In the genomic region with DNA sequence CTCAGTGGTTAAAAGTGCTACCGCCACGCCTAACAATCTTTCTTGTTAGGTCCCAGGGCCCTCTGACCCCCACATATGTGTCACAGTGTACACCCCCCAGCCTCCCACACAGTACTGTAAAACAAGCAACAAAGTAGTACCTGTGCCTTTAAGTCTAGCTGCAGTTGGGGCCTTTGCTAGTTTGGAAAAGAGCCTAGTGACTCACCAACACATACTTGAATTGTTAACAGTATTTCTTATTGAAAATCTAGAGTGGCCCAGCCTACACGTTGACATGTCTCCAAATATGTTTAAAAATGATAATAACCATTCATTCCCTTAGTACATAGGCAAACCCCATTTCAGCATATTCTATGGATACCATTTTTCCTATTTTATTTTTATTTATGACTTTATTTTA, we compare ENCODE assay signal across 19 mouse cellular contexts. TPM values are rescaled to one million over a fixed set of nuclear protein-coding genes. Genes with fewer than 3 reads are reported as not detected.
"Had no signal": no experiment of that assay in that cellular context is flagged by ENCODE, and none has a peak within 500 bp of the region (broad histone marks: within the 10 kb centered on the region; RNA-seq: fewer than 3 reads in every experiment).

No protein-coding gene starts in this region.

- H3K4me3 ChIP-seq: liver, embryonic 13.5 days; liver, embryonic 15.5 days; megakaryocyte, embryonic 14.5 days; midbrain, embryonic 12.5 days; neural tube, embryonic 12.5 days had no signal

- H3K9ac ChIP-seq: liver, embryonic 13.5 days; liver, embryonic 15.5 days; liver, postnatal 0 days; lung, embryonic 14.5 days; midbrain, embryonic 12.5 days; neural tube, embryonic 12.5 days had no signal

- H3K27me3 ChIP-seq: liver, embryonic 13.5 days; liver, embryonic 15.5 days; megakaryocyte, embryonic 14.5 days; midbrain, embryonic 12.5 days; neural tube, embryonic 12.5 days had no signal

- ATAC-seq: liver, postnatal 0 days had no signal

- DNase-seq: liver, embryonic 13.5 days; liver, postnatal 0 days; lung, embryonic 14.5 days; lung, postnatal 14 days; lung, postnatal 36 days; midbrain, embryonic 14.5 days; retina, postnatal 1 day; right cerebral cortex, adult 18-20 months; right cerebral cortex, postnatal 25 days; right cerebral cortex, postnatal 4 days; spleen, adult 18-20 months; thymus, adult 2 months; thymus, postnatal 25 days; thymus, postnatal 4 days had no signal

- H3K27ac ChIP-seq: liver, embryonic 13.5 days; liver, embryonic 15.5 days; macrophage; midbrain, embryonic 12.5 days; neural tube, embryonic 12.5 days had no signal

- H3K4me1 ChIP-seq: midbrain, embryonic 12.5 days; neural tube, embryonic 12.5 days had no signal

- H3K4me2 ChIP-seq: liver, embryonic 13.5 days; liver, embryonic 15.5 days; lung, embryonic 14.5 days; midbrain, embryonic 12.5 days; neural tube, embryonic 12.5 days had no signal

- H3K9me3 ChIP-seq: liver, embryonic 13.5 days; liver, embryonic 15.5 days; megakaryocyte, embryonic 14.5 days; midbrain, embryonic 12.5 days; neural tube, embryonic 12.5 days had no signal

RNA-seq across cellular contexts. Expression of a gene that starts 57.4 kb away (rescaled TPM):
- polyA plus RNA-seq: macrophage had no signal
